Mouse (Mus musculus) hindbrain, embryonic 13.5 days (tissue): ENCODE results near the gene Erc2. TPM values are rescaled to one million over a fixed set of nuclear protein-coding genes. Genes with fewer than 3 reads are reported as not detected.

Experiments used
- ATAC-seq: fragments of 200-750 bp; cut with Nextera tagmentation; 2 replicates; pipeline ENCODE4 v1.8.0; 2017; ENCODE audit warnings: moderate TSS enrichment; ENCODE audit not compliant: low FRiP score
- H3K27ac ChIP-seq: fragments of 300-500 bp; sonication (generic); 2 replicates; pipeline ENCODE4 v1.5.1; 2015; ENCODE audit warnings: inconsistent platforms, mild to moderate bottlenecking, moderate library complexity
- H3K27me3 ChIP-seq: fragments of 300-500 bp; sonication (generic); 2 replicates; pipeline ENCODE4 v1.6.1; 2015; ENCODE audit warnings: mild to moderate bottlenecking, inconsistent platforms
- H3K36me3 ChIP-seq: fragments of 300-500 bp; sonication (generic); 2 replicates; pipeline ENCODE4 v1.6.1; 2015; ENCODE audit warnings: mild to moderate bottlenecking, inconsistent platforms
- H3K4me1 ChIP-seq: fragments of 300-500 bp; sonication (generic); replicated peaks from 2 replicates; pipeline ENCODE4 v1.6.1; 2015; ENCODE audit warnings: inconsistent platforms
- H3K4me2 ChIP-seq: fragments of 300-500 bp; sonication (generic); 2 replicates; pipeline ENCODE4 v1.6.1; 2015; ENCODE audit warnings: inconsistent platforms, mild to moderate bottlenecking, moderate library complexity
- H3K4me3 ChIP-seq: fragments of 300-500 bp; sonication (generic); 2 replicates; pipeline ENCODE4 v1.5.1; 2015; ENCODE audit warnings: mild to moderate bottlenecking, inconsistent platforms
- H3K9ac ChIP-seq: fragments of 300-500 bp; sonication (generic); 2 replicates; pipeline ENCODE4 v1.6.1; 2015; ENCODE audit warnings: mild to moderate bottlenecking, inconsistent platforms
- H3K9me3 ChIP-seq: fragments of 300-500 bp; sonication (generic); 2 replicates; pipeline ENCODE4 v1.6.1; 2016; ENCODE audit warnings: inconsistent platforms
- WGBS: fragments of 180-500 bp; shearing (Covaris S2); methylation state at CpG from one replicate; pipeline ENCODE4 v1.1.7; 2015; 5-methylcytosine and 5-hydroxymethylcytosine counted together
- polyA plus RNA-seq: library from polyadenylated mRNA; unstranded; fragments of >200 nt; fragmentation: Nextera tagmentation; extraction: Ambion mirVana; gene quantifications from 2 replicates; pipeline ENCODE4 v1.2.1, GENCODE M21; 2015

Gene Erc2
- polyA plus RNA-seq, 1 experiment from 2014 or later = 79.8 TPM

GRCm38 (mm10) chr14:27739436-27739835 is 117.2 kb downstream of the Erc2 start:
- H3K9ac ChIP-seq = no peak overlapping the region
- H3K36me3 ChIP-seq = no peaks in the 10 kb centered on the region
- 13% methylated on average over 1 of the region's 1 CpGs for WGBS
- peaks cover 19% of the 10 kb centered on the region for H3K4me1 ChIP-seq
- H3K27me3 ChIP-seq = no peaks in the 10 kb centered on the region
- no peak for ATAC-seq
- H3K4me2 ChIP-seq = no peak overlapping the region
- no peaks in the 10 kb centered on the region for H3K9me3 ChIP-seq
- H3K4me3 ChIP-seq = no peak overlapping the region
- H3K27ac ChIP-seq = no peak overlapping the region

- Histone ChIP-seq H3K27me3 (no peaks in the 10 kb centered on the region), H3K27ac (no peak overlapping the region), H3K9me3 (no peaks in the 10 kb centered on the region), H3K4me2 (no peak overlapping the region), H3K9ac (no peak overlapping the region), H3K4me1 (peaks cover 19% of the 10 kb centered on the region), H3K4me3 (no peak overlapping the region), H3K36me3 (peaks cover 7% of the 10 kb centered on the region; the same call in 1 of the 2 replicates)
- 24% methylated on average over 3 of the region's 3 CpGs for WGBS
- no peak for ATAC-seq
Measured at GRCm38 (mm10) chr14:27741248-27741916, 119.2 kb downstream of the Erc2 start.

DNA sequence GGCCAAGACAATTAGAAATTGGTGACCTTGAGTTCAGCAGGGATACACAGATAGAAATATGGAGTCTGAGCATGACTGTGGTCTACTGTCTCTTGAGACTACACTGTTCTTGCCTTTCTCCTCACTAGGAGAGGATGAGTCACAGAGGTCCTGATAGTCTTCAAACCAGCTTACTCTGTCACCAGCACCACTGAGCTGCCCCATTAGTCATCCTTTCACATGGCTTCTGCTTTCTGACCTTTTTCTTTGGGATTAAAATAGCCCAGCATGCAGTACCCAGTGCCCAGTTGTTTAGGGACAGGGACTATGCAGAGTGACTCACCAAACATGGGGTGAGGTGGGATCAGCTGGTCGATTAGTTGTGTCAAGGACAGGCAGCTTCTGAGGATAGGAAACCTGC is 132.1 kb downstream of the Erc2 start:
- Histone ChIP-seq H3K4me1 (no peaks in the 10 kb centered on the region), H3K27ac (no peak overlapping the region), H3K27me3 (no peaks in the 10 kb centered on the region), H3K4me3 (no peak overlapping the region), H3K4me2 (no peak overlapping the region), H3K36me3 (no peaks in the 10 kb centered on the region), H3K9ac (no peak overlapping the region), H3K9me3 (no peaks in the 10 kb centered on the region)
- ATAC-seq = no peak
- 69% methylated on average over 1 of the region's 1 CpGs for WGBS

- no peaks in the 10 kb centered on the region for H3K27me3 ChIP-seq
- no peak overlapping the region for H3K4me3 ChIP-seq
- 96% methylated on average over 5 of the region's 5 CpGs for WGBS
- no peaks in the 10 kb centered on the region for H3K4me1 ChIP-seq
- no peaks in the 10 kb centered on the region for H3K9me3 ChIP-seq
- H3K27ac ChIP-seq = no peak overlapping the region
- no peak overlapping the region for H3K4me2 ChIP-seq
- H3K9ac ChIP-seq = no peak overlapping the region
- no peaks in the 10 kb centered on the region; the same call in 1 of the 2 replicates for H3K36me3 ChIP-seq
- ATAC-seq = no peak
Measured at GRCm38 (mm10) chr14:27756901-27757300, 134.7 kb downstream of the Erc2 start.

GRCm38 (mm10) chr14:27758230-27758629 is 136.0 kb downstream of the Erc2 start:
- 87% methylated on average over 1 of the region's 1 CpGs for WGBS
- no peaks in the 10 kb centered on the region for H3K4me1 ChIP-seq
- no peaks in the 10 kb centered on the region for H3K27me3 ChIP-seq
- H3K4me3 ChIP-seq = no peak overlapping the region
- H3K9ac ChIP-seq = no peak overlapping the region
- H3K9me3 ChIP-seq = no peaks in the 10 kb centered on the region
- no peaks in the 10 kb centered on the region; the same call in 1 of the 2 replicates for H3K36me3 ChIP-seq
- no peak overlapping the region for H3K4me2 ChIP-seq
- no peak for ATAC-seq
- H3K27ac ChIP-seq = no peak overlapping the region

- Histone ChIP-seq H3K36me3 (no peaks in the 10 kb centered on the region; the same call in 1 of the 2 replicates), H3K4me2 (no peak overlapping the region), H3K27ac (no peak overlapping the region), H3K9ac (no peak overlapping the region), H3K27me3 (no peaks in the 10 kb centered on the region), H3K4me3 (no peak overlapping the region), H3K4me1 (no peaks in the 10 kb centered on the region), H3K9me3 (no peaks in the 10 kb centered on the region)
- WGBS = 92% methylated on average over 6 of the region's 6 CpGs
- ATAC-seq = no peak
Measured at GRCm38 (mm10) chr14:27759069-27759628, 136.9 kb downstream of the Erc2 start.

- Histone ChIP-seq H3K4me2 (no peak overlapping the region), H3K9ac (no peak overlapping the region), H3K27me3 (no peaks in the 10 kb centered on the region), H3K4me1 (no peaks in the 10 kb centered on the region), H3K9me3 (no peaks in the 10 kb centered on the region), H3K4me3 (no peak overlapping the region), H3K27ac (no peak overlapping the region), H3K36me3 (no peaks in the 10 kb centered on the region; the same call in 1 of the 2 replicates)
- no peak for ATAC-seq
- 88% methylated on average over 9 of the region's 9 CpGs for WGBS
Measured at GRCm38 (mm10) chr14:27759982-27760381, 137.8 kb downstream of the Erc2 start.

DNA sequence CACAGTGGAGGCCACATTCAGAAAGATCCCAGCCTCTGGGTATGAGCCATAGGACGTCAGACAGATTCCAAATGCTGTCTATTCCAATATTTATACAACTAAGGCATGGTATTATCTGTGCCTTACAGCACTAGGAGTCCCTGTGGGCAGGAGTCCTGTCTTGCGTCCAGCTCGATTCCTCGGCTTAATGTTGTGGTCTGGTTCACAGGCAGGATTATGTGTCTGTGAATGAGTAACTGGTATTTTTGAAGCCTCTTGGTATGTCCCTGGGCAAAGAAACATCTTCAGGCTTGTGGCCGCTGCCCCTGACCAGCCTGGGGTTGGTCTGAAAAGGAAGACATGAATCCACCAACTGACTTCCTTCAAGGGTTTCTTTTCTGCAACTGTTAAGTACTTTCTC is 153.1 kb downstream of the Erc2 start:
- H3K27me3 ChIP-seq = no peaks in the 10 kb centered on the region
- WGBS = 69% methylated on average over 5 of the region's 5 CpGs

GRCm38 (mm10) chr14:27778503-27778902 is 156.3 kb downstream of the Erc2 start:
- peaks cover 9% of the 10 kb centered on the region for H3K36me3 ChIP-seq
- H3K4me1 ChIP-seq = no peaks in the 10 kb centered on the region
- no peaks in the 10 kb centered on the region for H3K27me3 ChIP-seq
- H3K9ac ChIP-seq = no peak overlapping the region
- no peak overlapping the region for H3K4me3 ChIP-seq
- WGBS = 75% methylated on average over 8 of the region's 8 CpGs
- no peak for ATAC-seq
- no peak overlapping the region; the same call in 1 of the 2 replicates for H3K27ac ChIP-seq
- H3K4me2 ChIP-seq = no peak overlapping the region
- H3K9me3 ChIP-seq = no peaks in the 10 kb centered on the region

More for the DNA sequence above, 153.1 kb downstream of the Erc2 start:
- no peak overlapping the region for H3K4me2 ChIP-seq
- H3K9me3 ChIP-seq = no peaks in the 10 kb centered on the region
- no peaks in the 10 kb centered on the region for H3K4me1 ChIP-seq
- ATAC-seq = no peak
- H3K27ac ChIP-seq = no peak overlapping the region
- H3K4me3 ChIP-seq = no peak overlapping the region
- no peak overlapping the region for H3K9ac ChIP-seq
- H3K36me3 ChIP-seq = peaks cover 9% of the 10 kb centered on the region

- 92% methylated on average over 2 of the region's 2 CpGs for WGBS
- H3K9me3 ChIP-seq = no peaks in the 10 kb centered on the region
- no peak for ATAC-seq
- no peak overlapping the region for H3K4me3 ChIP-seq
- no peaks in the 10 kb centered on the region for H3K4me1 ChIP-seq
- H3K27me3 ChIP-seq = no peaks in the 10 kb centered on the region
- no peak overlapping the region for H3K27ac ChIP-seq
- peaks cover 9% of the 10 kb centered on the region for H3K36me3 ChIP-seq
- H3K4me2 ChIP-seq = no peak overlapping the region
- no peak overlapping the region for H3K9ac ChIP-seq
Measured at GRCm38 (mm10) chr14:27778982-27779701, 156.9 kb downstream of the Erc2 start.

- Histone ChIP-seq H3K4me1 (no peaks in the 10 kb centered on the region), H3K4me3 (no peak overlapping the region), H3K9me3 (no peaks in the 10 kb centered on the region), H3K36me3 (peaks cover 9% of the 10 kb centered on the region), H3K4me2 (no peak overlapping the region), H3K27ac (no peak overlapping the region), H3K27me3 (no peaks in the 10 kb centered on the region), H3K9ac (no peak overlapping the region)
- ATAC-seq = no peak
- WGBS = 75% methylated on average over 1 of the region's 1 CpGs
Measured at GRCm38 (mm10) chr14:27781221-27781620, 159.0 kb downstream of the Erc2 start.

DNA sequence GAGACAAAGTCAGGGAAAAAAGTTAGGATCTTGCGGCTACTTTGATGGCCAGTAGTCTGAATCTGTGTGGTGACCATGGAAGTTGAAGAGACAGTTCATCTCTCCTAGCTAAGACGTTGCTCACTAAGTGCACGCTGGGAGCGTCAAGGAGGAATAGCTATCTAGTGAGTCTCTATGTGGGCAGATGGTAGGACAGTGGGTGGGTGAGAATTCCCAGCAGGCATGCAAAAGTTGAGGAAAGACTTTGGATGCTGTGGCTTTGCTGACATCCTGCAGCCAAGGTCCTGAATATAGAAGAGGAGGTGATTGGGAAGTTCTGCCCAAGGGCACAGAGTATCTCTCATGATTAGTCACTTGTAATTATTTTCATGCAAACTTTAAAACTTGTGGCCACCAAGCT is 162.6 kb downstream of the Erc2 start:
- no peak for ATAC-seq
- no peak overlapping the region for H3K4me2 ChIP-seq
- no peaks in the 10 kb centered on the region for H3K36me3 ChIP-seq
- H3K9me3 ChIP-seq = no peaks in the 10 kb centered on the region
- H3K4me1 ChIP-seq = no peaks in the 10 kb centered on the region
- no peak overlapping the region for H3K27ac ChIP-seq
- H3K4me3 ChIP-seq = no peak overlapping the region
- no peaks in the 10 kb centered on the region for H3K27me3 ChIP-seq
- 97% methylated on average over 4 of the region's 4 CpGs for WGBS
- no peak overlapping the region for H3K9ac ChIP-seq
